Comparison of ENCODE assay signal across 14 mouse cellular contexts in genomic region chr4:147520100-147520499, GRCm38 (mm10). TPM values are rescaled to one million over a fixed set of nuclear protein-coding genes. Genes with fewer than 3 reads are reported as not detected.
DNase-seq lines count a peak whose midpoint lies in the region; ATAC-seq lines count a peak whose summit lies in the region.
"Had no signal": no experiment of that assay in that cellular context is flagged by ENCODE, and none has a peak within 500 bp of the region (broad histone marks: within the 10 kb centered on the region; RNA-seq: fewer than 3 reads in every experiment).

No protein-coding gene starts in this region.

- no peak overlapping the region for H3K9ac ChIP-seq in forebrain, embryonic 13.5 days
- H3K9ac ChIP-seq in forebrain, embryonic 12.5 days, result no peak overlapping the region
- H3K9ac ChIP-seq in limb, embryonic 11.5 days (ENCODE audit: low read length), result no peak overlapping the region
- H3K9ac ChIP-seq in liver, embryonic 16.5 days (ENCODE audit: low read depth, low read length), result no peak overlapping the region
- H3K9ac ChIP-seq: hindbrain, embryonic 15.5 days; lung, embryonic 15.5 days had no signal

- no peak overlapping the region for H3K4me3 ChIP-seq in forebrain, embryonic 13.5 days
- no peak overlapping the region for H3K4me3 ChIP-seq in forebrain, embryonic 12.5 days (replicated peaks)
- no peak overlapping the region for H3K4me3 ChIP-seq in limb, embryonic 11.5 days (ENCODE audit: low read depth, low read length)
- no peak overlapping the region for H3K4me3 ChIP-seq in limb, embryonic 10.5 days
- H3K4me3 ChIP-seq in liver, embryonic 16.5 days (ENCODE audit: low read depth, low read length), result no peak overlapping the region
- H3K4me3 ChIP-seq: forebrain, embryonic 10.5 days; hindbrain, embryonic 15.5 days; lung, embryonic 15.5 days had no signal

- ATAC-seq in forebrain, embryonic 13.5 days, result peak; percentile 48; the same call in 1 of the 2 replicates
- ATAC-seq in forebrain, embryonic 12.5 days (ENCODE audit: low FRiP score), result no peak
- ATAC-seq in limb, embryonic 11.5 days (ENCODE audit: insufficient number of reproducible peaks, low FRiP score, low TSS enrichment, low read depth), result peak; percentile 24; the same call in 1 of the 2 replicates
- ATAC-seq in liver, embryonic 16.5 days (ENCODE audit: low read depth), result 0 out of 2 replicates have a peak, but pooled peaks have one; percentile 8

- no peaks in the 10 kb centered on the region for H3K4me1 ChIP-seq in forebrain, embryonic 13.5 days
- no peaks in the 10 kb centered on the region for H3K4me1 ChIP-seq in forebrain, embryonic 12.5 days
- no peaks in the 10 kb centered on the region for H3K4me1 ChIP-seq in limb, embryonic 11.5 days (ENCODE audit: control insufficient read depth, insufficient read depth, low read length)
- no peaks in the 10 kb centered on the region for H3K4me1 ChIP-seq in limb, embryonic 10.5 days
- H3K4me1 ChIP-seq in liver, embryonic 16.5 days (ENCODE audit: control insufficient read depth, low read depth, low read length), result no peaks in the 10 kb centered on the region
- H3K4me1 ChIP-seq: forebrain, embryonic 10.5 days; hindbrain, embryonic 15.5 days; lung, embryonic 15.5 days had no signal

- H3K36me3 ChIP-seq in forebrain, embryonic 13.5 days (ENCODE audit: poor library complexity, severe bottlenecking), result no peaks in the 10 kb centered on the region
- H3K36me3 ChIP-seq in forebrain, embryonic 12.5 days (replicated peaks), result no peaks in the 10 kb centered on the region
- no peaks in the 10 kb centered on the region for H3K36me3 ChIP-seq in limb, embryonic 11.5 days (ENCODE audit: control insufficient read depth, insufficient read depth, low read length)
- 0 out of 2 replicates have a peak, but pooled peaks cover 2% of the 10 kb centered on the region for H3K36me3 ChIP-seq in limb, embryonic 10.5 days
- no peaks in the 10 kb centered on the region for H3K36me3 ChIP-seq in liver, embryonic 16.5 days (ENCODE audit: control insufficient read depth, insufficient read depth)
- H3K36me3 ChIP-seq: forebrain, embryonic 10.5 days; hindbrain, embryonic 15.5 days; lung, embryonic 15.5 days had no signal

- H3K27me3 ChIP-seq in forebrain, embryonic 13.5 days, result no peaks in the 10 kb centered on the region
- no peaks in the 10 kb centered on the region for H3K27me3 ChIP-seq in forebrain, embryonic 12.5 days
- H3K27me3 ChIP-seq in limb, embryonic 11.5 days (ENCODE audit: control insufficient read depth, insufficient read depth, low read length), result no peaks in the 10 kb centered on the region
- H3K27me3 ChIP-seq in limb, embryonic 10.5 days (ENCODE audit: low read depth, poor library complexity, severe bottlenecking), result no peaks in the 10 kb centered on the region
- H3K27me3 ChIP-seq in liver, embryonic 16.5 days (ENCODE audit: control insufficient read depth, insufficient read depth, low read depth, low read length), result no peaks in the 10 kb centered on the region
- H3K27me3 ChIP-seq: hindbrain, embryonic 15.5 days; lung, embryonic 15.5 days had no signal

- H3K27ac ChIP-seq in forebrain, embryonic 13.5 days, result no peak overlapping the region
- no peak overlapping the region for H3K27ac ChIP-seq in forebrain, embryonic 12.5 days
- H3K27ac ChIP-seq in limb, embryonic 11.5 days (replicated peaks; ENCODE audit: low read depth, low read length), result no peak overlapping the region
- H3K27ac ChIP-seq in limb, embryonic 10.5 days, result no peak overlapping the region
- H3K27ac ChIP-seq in liver, embryonic 16.5 days (ENCODE audit: low read length), result no peak overlapping the region
- H3K27ac ChIP-seq: forebrain, embryonic 10.5 days; hindbrain, embryonic 15.5 days; lung, embryonic 15.5 days had no signal

- DNase-seq in limb, embryonic 11.5 days (ENCODE audit: low spot score), result no peak
- DNase-seq in limb, embryonic 10.5 days (ENCODE audit: low spot score), result no peak
- peak; percentile 57 for DNase-seq in R1 (ENCODE audit: low read depth, low spot score)
- DNase-seq in right cerebral cortex, postnatal 25 days, result no peak
- DNase-seq in heart, adult 9 months (ENCODE audit: low spot score in 2 of 2), result no peak
- DNase-seq: adrenal gland, adult 8-10 months; cerebellum, adult 9-11 months; thymus, adult 18-20 months had no signal

- peaks cover 73% of the 10 kb centered on the region for H3K9me3 ChIP-seq in forebrain, embryonic 13.5 days (replicated peaks)
- peaks cover 75% of the 10 kb centered on the region for H3K9me3 ChIP-seq in forebrain, embryonic 12.5 days
- peaks cover 21% of the 10 kb centered on the region for H3K9me3 ChIP-seq in limb, embryonic 11.5 days (ENCODE audit: control insufficient read depth, low read length)
- H3K9me3 ChIP-seq in limb, embryonic 10.5 days (replicated peaks), result peaks cover 38% of the 10 kb centered on the region
- peaks cover 12% of the 10 kb centered on the region for H3K9me3 ChIP-seq in liver, embryonic 16.5 days (replicated peaks; ENCODE audit: control insufficient read depth, low read length)

- H3K4me2 ChIP-seq in forebrain, embryonic 13.5 days, result no peak overlapping the region
- no peak overlapping the region for H3K4me2 ChIP-seq in forebrain, embryonic 12.5 days
- H3K4me2 ChIP-seq in limb, embryonic 11.5 days (ENCODE audit: low read depth, severe bottlenecking), result no peak overlapping the region
- no peak overlapping the region for H3K4me2 ChIP-seq in liver, embryonic 16.5 days (ENCODE audit: low read depth, low read length)
- H3K4me2 ChIP-seq: hindbrain, embryonic 15.5 days; lung, embryonic 15.5 days had no signal

RNA-seq across cellular contexts. Expression of gene Gm16503, which starts 19.9 kb away (rescaled TPM):
- 0.39 and 0.44 TPM in 2 replicates for polyA plus RNA-seq in forebrain, embryonic 13.5 days (2015; fragmentation: Nextera tagmentation; extraction: Ambion mirVana)
- polyA plus RNA-seq in forebrain, embryonic 12.5 days (2016; fragmentation: Nextera tagmentation; extraction: Ambion mirVana), result 0.26 and 0.46 TPM in 2 replicates
- polyA plus RNA-seq in limb, embryonic 11.5 days (2014; fragmentation: Nextera tagmentation; extraction: Ambion mirVana), result 0.39 and 0.47 TPM in 2 replicates
- 0.75 and 1.0 TPM in 2 replicates for polyA plus RNA-seq in limb, embryonic 10.5 days (2016; fragmentation: Nextera tagmentation; extraction: Ambion mirVana)
- polyA plus RNA-seq in liver, embryonic 16.5 days (2015; fragmentation: Nextera tagmentation; extraction: Ambion mirVana), result 0.04 and 0.08 TPM in 2 replicates

RNA-seq across cellular contexts. Expression of gene Zfp982, which starts 27.9 kb away (rescaled TPM):
- polyA plus RNA-seq in forebrain, embryonic 13.5 days (2015; fragmentation: Nextera tagmentation; extraction: Ambion mirVana), result 1.5 and 2.8 TPM in 2 replicates
- 4.5 and 5.5 TPM in 2 replicates for polyA plus RNA-seq in forebrain, embryonic 12.5 days (2016; fragmentation: Nextera tagmentation; extraction: Ambion mirVana)
- 8.2 and 13.3 TPM in 2 replicates for polyA plus RNA-seq in limb, embryonic 11.5 days (2014; fragmentation: Nextera tagmentation; extraction: Ambion mirVana)
- polyA plus RNA-seq in limb, embryonic 10.5 days (2016; fragmentation: Nextera tagmentation; extraction: Ambion mirVana), result 12.3 and 13.5 TPM in 2 replicates
- 1.2 and 1.6 TPM in 2 replicates for polyA plus RNA-seq in liver, embryonic 16.5 days (2015; fragmentation: Nextera tagmentation; extraction: Ambion mirVana)

RNA-seq across cellular contexts. Expression of gene Zfp985, which starts 33.0 kb away (rescaled TPM):
- 0.05 and 0.06 TPM in 2 replicates for polyA plus RNA-seq in forebrain, embryonic 13.5 days (2015; fragmentation: Nextera tagmentation; extraction: Ambion mirVana)
- polyA plus RNA-seq in forebrain, embryonic 12.5 days (2016; fragmentation: Nextera tagmentation; extraction: Ambion mirVana), result 0.09 TPM in 1 of 2 replicates, not detected in the other
- 0.07 and 0.09 TPM in 2 replicates for polyA plus RNA-seq in limb, embryonic 11.5 days (2014; fragmentation: Nextera tagmentation; extraction: Ambion mirVana)
- 0.25 and 0.34 TPM in 2 replicates for polyA plus RNA-seq in limb, embryonic 10.5 days (2016; fragmentation: Nextera tagmentation; extraction: Ambion mirVana)
- not detected in 2 replicates for polyA plus RNA-seq in liver, embryonic 16.5 days (2015; fragmentation: Nextera tagmentation; extraction: Ambion mirVana)
